Mouse (Mus musculus): ENCODE results near the gene Ssr3.

Ssr3 gene

GRCm38 (mm10) chr3:65378724-65379123, 13.7 kb downstream of the Ssr3 start:
- DNase-seq (ENCODE audit: extremely low read depth, low read depth, low spot score), result no peak

GRCm38 (mm10) chr3:65374729-65375128, 17.7 kb downstream of the Ssr3 start:
- no peak for DNase-seq (ENCODE audit: extremely low read depth, low read depth, low spot score)

- DNase-seq (ENCODE audit: extremely low read depth, low read depth, low spot score), result no peak
Measured at GRCm38 (mm10) chr3:65373594-65374182, 18.7 kb downstream of the Ssr3 start.

DNA sequence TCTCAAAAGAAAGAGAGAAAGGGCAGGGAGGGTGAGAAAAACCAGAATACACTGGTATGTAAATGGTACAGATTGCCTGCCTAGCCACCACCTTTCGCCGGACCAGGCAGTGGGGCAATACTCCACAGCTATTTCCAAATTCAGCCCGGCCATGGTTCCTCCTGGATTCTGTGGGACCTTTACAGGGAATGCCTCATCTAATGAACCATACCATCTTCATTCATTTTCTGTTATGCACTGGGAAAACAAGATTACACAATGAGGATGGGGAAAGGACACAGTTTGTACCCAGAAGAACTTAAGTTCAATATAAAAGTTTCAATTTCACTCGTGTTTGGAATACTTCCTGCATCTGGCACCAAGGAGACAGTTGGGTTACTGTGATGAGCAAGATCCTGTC, 19.9 kb downstream of the Ssr3 start:
- DNase-seq (ENCODE audit: extremely low read depth, low read depth, low spot score), result no peak

GRCm38 (mm10) chr3:65367944-65368343, 24.5 kb downstream of the Ssr3 start:
- no peak for DNase-seq (ENCODE audit: extremely low read depth, low read depth, low spot score)

GRCm38 (mm10) chr3:65365921-65366710, 26.3 kb downstream of the Ssr3 start:
- DNase-seq (ENCODE audit: extremely low read depth, low read depth, low spot score), result no peak

DNA sequence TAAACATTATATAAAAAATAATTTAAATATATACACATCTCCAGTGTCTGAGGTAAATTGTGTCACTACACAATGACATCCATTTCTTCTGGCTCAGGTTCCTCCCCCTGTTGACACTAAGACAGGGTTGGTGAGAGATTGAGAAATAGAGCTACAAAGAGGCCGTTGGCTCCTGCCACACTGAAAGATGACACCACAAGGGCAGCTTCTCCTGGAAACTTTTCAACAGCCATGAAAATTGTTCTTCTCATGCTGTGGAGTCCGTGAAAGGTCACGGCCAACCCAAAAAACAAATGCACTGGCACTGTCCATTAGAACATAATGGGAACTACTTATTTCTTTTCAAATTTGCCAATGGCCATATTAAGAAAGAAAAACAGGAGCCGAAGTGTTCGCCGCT, 27.2 kb downstream of the Ssr3 start:
- DNase-seq (ENCODE audit: extremely low read depth, low read depth, low spot score), result peak; percentile 54

GRCm38 (mm10) chr3:65363438-65363837, 29.0 kb downstream of the Ssr3 start:
- DNase-seq (ENCODE audit: extremely low read depth, low read depth, low spot score), result no peak

GRCm38 (mm10) chr3:65360163-65360969, 32.1 kb downstream of the Ssr3 start:
- DNase-seq (ENCODE audit: extremely low read depth, low read depth, low spot score), result no peak

- DNase-seq (ENCODE audit: extremely low read depth, low read depth, low spot score), result no peak
Measured at GRCm38 (mm10) chr3:65358841-65359240, 33.6 kb downstream of the Ssr3 start.

- DNase-seq (ENCODE audit: extremely low read depth, low read depth, low spot score), result no peak
Measured at GRCm38 (mm10) chr3:65358275-65358674, 34.1 kb downstream of the Ssr3 start.

DNA sequence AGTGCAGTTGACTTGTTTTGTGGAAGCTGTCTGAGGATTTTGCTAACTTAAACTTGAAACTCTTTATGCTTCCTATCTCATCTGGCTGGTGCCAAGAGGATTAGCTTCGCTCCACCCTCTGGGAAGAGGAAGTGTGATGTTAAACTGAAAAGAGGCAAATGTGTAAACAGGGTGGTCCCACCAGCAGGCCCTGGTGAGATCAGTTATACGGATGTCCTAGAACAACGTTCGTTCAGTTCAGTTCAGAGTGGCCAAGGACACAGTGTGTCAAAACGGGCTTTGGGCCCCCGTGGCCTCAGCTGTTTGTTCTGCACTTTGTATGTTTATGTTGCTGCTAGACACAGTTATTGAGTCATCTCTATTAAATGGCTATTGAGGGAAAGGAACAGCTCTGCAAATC, 36.9 kb downstream of the Ssr3 start:
- DNase-seq (ENCODE audit: extremely low read depth, low read depth, low spot score), result no peak

DNA sequence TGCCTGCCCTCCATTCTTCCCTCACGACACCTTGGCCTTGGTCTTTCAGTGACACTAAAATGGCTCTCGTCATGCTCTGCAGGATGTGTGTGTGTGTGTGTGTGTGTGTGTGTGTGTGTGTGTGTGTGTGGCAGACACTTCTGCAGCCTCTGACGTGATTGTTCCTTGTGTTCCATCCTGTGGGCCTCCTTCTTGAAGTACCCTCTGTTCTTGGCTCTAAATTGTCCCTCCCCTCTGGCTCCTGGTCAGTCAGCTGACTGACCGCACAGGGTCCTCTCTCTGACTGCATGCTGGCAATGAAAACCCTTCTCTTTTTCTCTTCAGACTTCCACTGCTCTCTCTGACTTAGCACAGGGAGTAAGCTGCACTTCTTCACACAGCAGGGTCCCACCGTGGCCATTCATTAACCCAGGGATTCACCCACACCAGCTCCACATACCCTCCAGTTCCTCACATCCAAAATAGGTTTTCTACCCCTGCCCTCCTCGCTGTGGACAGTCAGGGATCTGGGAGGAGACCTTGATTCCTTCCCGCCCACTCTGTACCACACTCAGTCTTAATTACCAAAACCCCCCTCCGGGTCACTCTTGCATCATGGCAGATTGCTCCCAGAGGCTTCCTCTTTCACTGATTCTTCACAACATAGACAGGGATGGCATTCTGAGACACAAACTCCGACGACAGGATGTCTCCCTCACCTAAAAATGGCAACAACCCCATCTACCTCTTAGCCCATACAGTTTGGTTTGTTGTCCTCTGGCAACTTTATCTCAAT, 39.0 kb downstream of the Ssr3 start:
- DNase-seq (ENCODE audit: extremely low read depth, low read depth, low spot score), result no peak

DNA sequence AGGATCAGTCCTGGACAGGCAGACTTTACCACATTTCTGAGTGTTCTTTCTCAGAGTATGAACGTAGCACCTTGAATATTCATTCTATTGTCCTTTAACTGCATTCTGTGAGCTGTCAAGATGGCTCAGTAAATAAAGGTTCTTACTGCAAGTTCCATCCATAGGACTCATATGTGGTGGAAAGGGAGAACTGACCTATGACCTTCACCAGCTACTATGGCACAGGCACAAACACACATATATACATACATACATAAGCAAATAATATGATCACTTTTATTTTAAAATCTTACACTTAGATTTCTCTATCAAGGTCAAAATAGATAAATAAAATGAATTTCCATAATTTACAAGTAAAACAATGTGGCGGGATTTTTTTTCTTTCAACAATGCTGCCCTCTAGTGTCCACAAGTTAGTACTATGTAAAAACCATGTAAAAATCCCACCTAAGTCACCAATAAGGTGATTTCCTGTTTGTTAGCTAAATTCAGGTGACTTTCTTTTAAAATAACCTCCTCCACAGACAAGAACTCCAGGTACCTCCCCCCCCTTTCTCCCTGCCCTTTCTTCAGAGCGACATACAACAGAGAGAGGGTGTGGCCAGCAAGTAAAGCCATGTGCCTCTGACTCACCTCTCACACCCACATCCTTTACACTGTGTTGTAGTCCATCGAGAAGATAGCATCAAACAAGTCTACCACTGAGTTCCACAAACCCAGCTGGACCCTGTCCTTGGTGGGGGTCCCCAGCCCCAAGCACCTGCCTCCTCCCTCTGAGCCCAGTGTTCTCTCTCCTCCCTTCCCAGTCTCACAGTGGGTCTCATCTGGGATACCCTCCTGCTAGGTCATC, 39.9 kb downstream of the Ssr3 start:
- no peak for DNase-seq (ENCODE audit: extremely low read depth, low read depth, low spot score)

GRCm38 (mm10) chr3:65346176-65346575, 46.2 kb downstream of the Ssr3 start:
- peak; percentile 13 for DNase-seq (ENCODE audit: extremely low read depth, low read depth, low spot score)

GRCm38 (mm10) chr3:65340173-65340951, 52.1 kb downstream of the Ssr3 start:
- DNase-seq (ENCODE audit: extremely low read depth, low read depth, low spot score), result no peak

DNA sequence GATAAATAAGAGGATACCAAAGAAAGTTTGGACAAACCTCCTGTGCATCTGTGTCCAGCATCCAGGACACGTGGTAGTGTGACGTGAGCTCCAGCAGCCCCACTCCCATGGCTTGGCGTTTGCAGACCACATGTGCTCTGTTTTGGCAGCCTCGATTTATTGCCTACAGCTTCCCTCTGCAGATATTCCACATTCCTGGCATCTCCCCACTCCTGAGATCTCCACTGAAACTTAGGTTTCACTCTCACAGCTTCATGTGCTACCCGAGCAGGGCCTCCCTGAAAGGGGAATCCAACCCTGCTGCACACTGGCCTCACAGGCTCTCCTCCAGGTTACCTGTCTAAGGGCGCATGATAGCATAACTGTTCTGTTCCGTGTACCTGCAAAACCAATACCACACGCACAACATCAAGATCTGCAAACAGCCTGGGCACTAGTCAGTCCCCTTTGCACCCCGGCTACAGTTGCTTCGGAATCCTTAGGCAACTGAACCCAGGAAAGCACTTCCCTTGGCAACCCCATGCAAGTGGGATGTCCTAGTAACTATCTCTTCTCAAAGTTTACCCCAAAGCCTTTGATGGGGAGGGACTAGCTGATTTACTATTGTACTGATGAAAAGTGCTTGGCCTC, 54.5 kb downstream of the Ssr3 start:
- DNase-seq (ENCODE audit: extremely low read depth, low read depth, low spot score), result no peak
